Mouse (Mus musculus): ENCODE data around the gene Lypd4. TPM values are rescaled to one million over a fixed set of nuclear protein-coding genes. Genes with fewer than 3 reads are reported as not detected.
A peak's percentile ranks its signal among the peaks of the same experiment; 100 is the strongest.

Lypd4 gene
- not detected in 2 replicates for polyA plus RNA-seq (2015; fragmentation: Nextera tagmentation; extraction: Ambion mirVana)

- no peak within 1 kb of the TSS for H3K4me3 ChIP-seq (ENCODE audit: low read depth, low read length)
- 54% methylated on average over 41 of the region's 41 CpGs for WGBS (ENCODE audit: insufficient replicate concordance)
- H3K4me2 ChIP-seq (ENCODE audit: low read depth, low read length) = no peak within 1 kb of the TSS
- no peaks in the 10 kb centered on the region for H3K9me3 ChIP-seq (replicated peaks; ENCODE audit: control insufficient read depth, low read length)
- H3K27me3 ChIP-seq (ENCODE audit: control insufficient read depth, insufficient read depth, low read depth, low read length) = peaks cover 15% of the 10 kb centered on the region
- no peak for ATAC-seq (ENCODE audit: low read depth)
- H3K4me1 ChIP-seq (ENCODE audit: control insufficient read depth, low read depth, low read length) = no peaks in the 10 kb centered on the region
- no peak within 1 kb of the TSS for H3K9ac ChIP-seq (ENCODE audit: low read depth, low read length)
- no peaks in the 10 kb centered on the region for H3K36me3 ChIP-seq (ENCODE audit: control insufficient read depth, insufficient read depth)
- H3K27ac ChIP-seq (ENCODE audit: low read length) = no peak within 1 kb of the TSS
Measured at GRCm38 (mm10) chr7:24869532-24870165, at the start of gene Lypd4, which contains the start of gene Dmrtc2. TSS of gene Lypd4 (minus strand) at chr7:24869941. TSS of gene Dmrtc2 (plus strand) at chr7:24870057.

DNA sequence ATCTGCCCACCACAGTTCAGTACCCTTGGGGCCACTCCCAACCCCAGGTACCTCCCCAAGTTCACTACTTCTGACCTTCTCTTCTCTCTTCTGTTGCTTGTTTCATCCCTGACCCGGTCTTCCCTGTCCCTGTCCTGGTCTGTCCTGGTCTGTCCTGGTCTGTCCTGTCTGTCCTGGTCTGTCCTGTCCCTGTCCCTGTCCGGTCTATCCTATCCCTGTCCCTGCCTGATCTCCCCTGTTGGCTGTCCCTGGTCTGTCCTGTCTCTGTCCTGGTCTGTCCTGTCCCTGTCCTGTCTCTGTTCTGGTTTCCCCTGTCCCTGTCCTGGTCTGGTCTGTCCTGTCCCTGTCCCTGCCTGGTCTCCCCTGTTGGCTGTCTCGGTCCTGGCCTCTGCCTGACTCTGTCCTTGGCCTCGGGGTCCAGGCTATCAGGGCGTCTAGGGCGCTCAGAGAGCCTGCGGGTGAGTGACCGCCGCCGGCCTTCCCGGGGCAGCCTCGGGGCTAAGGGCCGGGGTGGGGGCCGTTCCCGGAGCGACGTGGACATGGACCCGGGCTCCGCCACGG is 49.1 kb upstream of the Lypd4 start:
- Histone ChIP-seq H3K27ac (ENCODE audit: low read length) (no peak overlapping the region), H3K9me3 (replicated peaks; ENCODE audit: control insufficient read depth, low read length) (no peaks in the 10 kb centered on the region), H3K9ac (ENCODE audit: low read depth, low read length) (no peak overlapping the region), H3K36me3 (ENCODE audit: control insufficient read depth, insufficient read depth) (peaks cover 39% of the 10 kb centered on the region), H3K4me1 (ENCODE audit: control insufficient read depth, low read depth, low read length) (no peaks in the 10 kb centered on the region), H3K4me3 (ENCODE audit: low read depth, low read length) (no peak overlapping the region), H3K27me3 (ENCODE audit: control insufficient read depth, insufficient read depth, low read depth, low read length) (no peaks in the 10 kb centered on the region), H3K4me2 (ENCODE audit: low read depth, low read length) (no peak overlapping the region)
- no peak; the same call in 1 of the 2 replicates for ATAC-seq (ENCODE audit: low read depth)
- WGBS (ENCODE audit: insufficient replicate concordance) = 80% methylated on average over 20 of the region's 20 CpGs

GRCm38 (mm10) chr7:24912480-24912879 is 42.7 kb upstream of the Lypd4 start:
- Histone ChIP-seq H3K4me3 (ENCODE audit: low read depth, low read length) (no peak overlapping the region), H3K4me2 (ENCODE audit: low read depth, low read length) (no peak overlapping the region), H3K27ac (ENCODE audit: low read length) (no peak overlapping the region), H3K27me3 (ENCODE audit: control insufficient read depth, insufficient read depth, low read depth, low read length) (no peaks in the 10 kb centered on the region), H3K4me1 (ENCODE audit: control insufficient read depth, low read depth, low read length) (peaks cover under 1% of the 10 kb centered on the region; the same call in 1 of the 2 replicates), H3K9me3 (replicated peaks; ENCODE audit: control insufficient read depth, low read length) (no peaks in the 10 kb centered on the region), H3K9ac (ENCODE audit: low read depth, low read length) (no peak overlapping the region), H3K36me3 (ENCODE audit: control insufficient read depth, insufficient read depth) (peaks cover 22% of the 10 kb centered on the region)
- no peak for ATAC-seq (ENCODE audit: low read depth)
- 85% methylated on average over 14 of the region's 14 CpGs for WGBS (ENCODE audit: insufficient replicate concordance)

DNA sequence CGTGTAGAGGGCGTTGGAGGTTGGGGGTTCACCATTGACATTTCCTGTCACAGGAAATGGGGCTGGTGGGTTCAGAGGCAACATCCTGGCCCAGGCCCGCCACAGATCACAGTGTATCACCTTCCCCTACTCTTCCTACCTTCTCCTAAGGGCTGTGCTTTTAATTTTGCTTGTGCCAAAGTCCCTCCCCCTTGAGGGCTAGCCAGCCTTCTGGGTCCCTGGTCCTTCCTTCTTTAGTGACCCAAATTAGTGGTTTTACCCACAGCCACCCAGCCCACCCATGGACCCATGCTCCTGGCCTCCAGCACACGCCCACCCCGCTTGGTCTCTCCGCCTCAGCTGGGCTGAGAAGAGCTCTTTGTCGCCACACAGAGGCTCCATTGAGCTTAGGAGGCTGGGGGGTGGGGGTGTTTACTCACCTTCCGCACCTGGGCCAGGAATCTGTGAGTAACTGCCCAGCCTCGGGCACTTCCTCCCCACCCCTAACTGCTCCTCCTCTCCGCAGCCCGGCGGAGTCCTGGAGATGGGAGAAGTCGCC is 37.5 kb upstream of the Lypd4 start:
- ATAC-seq (ENCODE audit: low read depth) = no peak
- no peak overlapping the region for H3K27ac ChIP-seq (ENCODE audit: low read length)
- no peaks in the 10 kb centered on the region for H3K9me3 ChIP-seq (replicated peaks; ENCODE audit: control insufficient read depth, low read length)
- peaks cover 6% of the 10 kb centered on the region for H3K36me3 ChIP-seq (ENCODE audit: control insufficient read depth, insufficient read depth)
- H3K4me2 ChIP-seq (ENCODE audit: low read depth, low read length) = peak overlapping the region; percentile 28
- H3K4me1 ChIP-seq (ENCODE audit: control insufficient read depth, low read depth, low read length) = peaks cover 41% of the 10 kb centered on the region
- H3K27me3 ChIP-seq (ENCODE audit: control insufficient read depth, insufficient read depth, low read depth, low read length) = no peaks in the 10 kb centered on the region
- H3K4me3 ChIP-seq (ENCODE audit: low read depth, low read length) = no peak overlapping the region
- no peak overlapping the region for H3K9ac ChIP-seq (ENCODE audit: low read depth, low read length)
- 33% methylated on average over 13 of the region's 13 CpGs for WGBS (ENCODE audit: insufficient replicate concordance)

DNA sequence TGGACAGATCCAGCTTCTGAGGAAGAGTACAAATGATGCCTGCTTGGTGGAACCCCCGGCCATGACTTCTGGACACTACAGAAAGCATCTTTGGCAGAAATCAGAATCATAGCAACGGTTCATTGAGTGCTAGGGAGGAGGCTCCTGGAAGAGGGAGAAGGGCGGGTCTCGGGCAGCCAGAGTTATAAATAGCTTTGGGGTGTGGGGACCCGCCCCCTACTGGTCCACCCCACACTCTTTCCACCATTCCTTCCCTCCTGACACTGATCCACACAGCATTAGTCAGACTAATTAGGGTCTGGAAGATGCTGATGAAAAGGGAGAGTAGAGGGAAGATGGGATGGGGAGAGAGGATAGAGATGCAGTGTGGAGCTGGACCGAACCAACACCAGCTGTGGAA is 36.8 kb upstream of the Lypd4 start:
- no peaks in the 10 kb centered on the region for H3K9me3 ChIP-seq (replicated peaks; ENCODE audit: control insufficient read depth, low read length)
- no peak for ATAC-seq (ENCODE audit: low read depth)
- peaks cover 47% of the 10 kb centered on the region for H3K4me1 ChIP-seq (ENCODE audit: control insufficient read depth, low read depth, low read length)
- H3K4me2 ChIP-seq (ENCODE audit: low read depth, low read length) = 0 out of 2 replicates have a peak overlapping the region, but pooled peaks have one; percentile 28
- no peak overlapping the region for H3K4me3 ChIP-seq (ENCODE audit: low read depth, low read length)
- no peak overlapping the region; the same call in 1 of the 2 replicates for H3K9ac ChIP-seq (ENCODE audit: low read depth, low read length)
- WGBS (ENCODE audit: insufficient replicate concordance) = 16% methylated on average over 6 of the region's 6 CpGs
- H3K27ac ChIP-seq (ENCODE audit: low read length) = 0 out of 2 replicates have a peak overlapping the region, but pooled peaks have one; percentile 16
- no peaks in the 10 kb centered on the region for H3K27me3 ChIP-seq (ENCODE audit: control insufficient read depth, insufficient read depth, low read depth, low read length)
- peaks cover 6% of the 10 kb centered on the region for H3K36me3 ChIP-seq (ENCODE audit: control insufficient read depth, insufficient read depth)

- peaks cover 47% of the 10 kb centered on the region for H3K4me1 ChIP-seq (ENCODE audit: control insufficient read depth, low read depth, low read length)
- H3K9me3 ChIP-seq (replicated peaks; ENCODE audit: control insufficient read depth, low read length) = no peaks in the 10 kb centered on the region
- H3K4me3 ChIP-seq (ENCODE audit: low read depth, low read length) = peak overlapping the region; percentile 77
- peak overlapping the region; percentile 82 for H3K4me2 ChIP-seq (ENCODE audit: low read depth, low read length)
- no peaks in the 10 kb centered on the region for H3K27me3 ChIP-seq (ENCODE audit: control insufficient read depth, insufficient read depth, low read depth, low read length)
- peak overlapping the region; percentile 80 for H3K27ac ChIP-seq (ENCODE audit: low read length)
- 0 out of 2 replicates have a peak, but pooled peaks have one; percentile 17 for ATAC-seq (ENCODE audit: low read depth)
- H3K9ac ChIP-seq (ENCODE audit: low read depth, low read length) = peak overlapping the region; percentile 84
- WGBS (ENCODE audit: insufficient replicate concordance) = 10% methylated on average over 3 of the region's 3 CpGs
- peaks cover 6% of the 10 kb centered on the region for H3K36me3 ChIP-seq (ENCODE audit: control insufficient read depth, insufficient read depth)
Measured at GRCm38 (mm10) chr7:24904936-24905335, 35.2 kb upstream of the Lypd4 start.

DNA sequence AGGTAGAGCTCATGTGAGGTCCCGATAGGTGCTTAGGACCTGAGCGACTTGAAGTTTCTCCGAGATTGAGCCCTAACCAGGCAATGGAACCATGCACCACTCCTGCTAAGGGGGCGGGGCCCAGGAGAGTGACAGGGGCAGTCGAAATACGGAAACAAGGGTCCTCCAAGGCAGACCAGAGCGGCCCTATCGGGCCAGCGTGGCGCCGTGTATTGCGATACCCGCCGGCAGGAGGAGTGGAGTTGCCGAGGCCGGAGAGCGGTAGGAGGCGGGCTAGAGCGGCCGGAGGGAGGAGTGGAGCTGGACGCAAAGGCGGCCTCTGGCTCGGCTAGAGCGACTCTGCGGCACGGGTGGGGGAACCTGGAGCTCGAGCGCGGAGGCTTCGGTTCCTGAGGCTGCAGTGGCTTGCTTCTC is 34.3 kb upstream of the Lypd4 start:
- ATAC-seq (ENCODE audit: low read depth) = peak; percentile 96
- H3K9me3 ChIP-seq (replicated peaks; ENCODE audit: control insufficient read depth, low read length) = no peaks in the 10 kb centered on the region
- H3K36me3 ChIP-seq (ENCODE audit: control insufficient read depth, insufficient read depth) = peaks cover 6% of the 10 kb centered on the region
- peak overlapping the region; percentile 82 for H3K4me2 ChIP-seq (ENCODE audit: low read depth, low read length)
- no peaks in the 10 kb centered on the region for H3K27me3 ChIP-seq (ENCODE audit: control insufficient read depth, insufficient read depth, low read depth, low read length)
- peak overlapping the region; percentile 77 for H3K4me3 ChIP-seq (ENCODE audit: low read depth, low read length)
- peaks cover 47% of the 10 kb centered on the region for H3K4me1 ChIP-seq (ENCODE audit: control insufficient read depth, low read depth, low read length)
- H3K9ac ChIP-seq (ENCODE audit: low read depth, low read length) = peak overlapping the region; percentile 84
- peak overlapping the region; percentile 91 for H3K27ac ChIP-seq (ENCODE audit: low read length)
- under 1% methylated on average over 30 of the region's 30 CpGs for WGBS (ENCODE audit: insufficient replicate concordance)

DNA sequence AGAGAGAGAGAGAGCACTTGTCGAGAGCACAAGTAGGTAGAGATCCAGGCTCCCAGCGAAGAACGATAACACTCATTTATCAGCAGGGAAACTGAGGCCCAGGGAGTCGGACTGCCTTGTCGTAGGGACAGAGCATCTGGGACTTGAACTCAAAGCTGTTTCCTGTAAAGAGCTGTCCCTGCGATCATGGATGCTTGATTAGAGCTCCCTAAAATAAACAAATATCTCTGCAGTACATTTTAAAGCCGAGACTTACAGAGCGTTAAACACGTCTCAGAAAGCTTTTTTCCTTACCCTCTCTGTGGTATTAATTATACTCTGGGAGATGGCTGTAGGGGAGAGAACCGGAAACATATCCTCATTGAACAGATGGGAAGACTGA is 33.7 kb upstream of the Lypd4 start:
- Histone ChIP-seq H3K9ac (ENCODE audit: low read depth, low read length) (peak overlapping the region; percentile 74), H3K27me3 (ENCODE audit: control insufficient read depth, insufficient read depth, low read depth, low read length) (no peaks in the 10 kb centered on the region), H3K4me3 (ENCODE audit: low read depth, low read length) (peak overlapping the region; percentile 77), H3K9me3 (replicated peaks; ENCODE audit: control insufficient read depth, low read length) (no peaks in the 10 kb centered on the region), H3K27ac (ENCODE audit: low read length) (peak overlapping the region; percentile 91), H3K4me1 (ENCODE audit: control insufficient read depth, low read depth, low read length) (peaks cover 47% of the 10 kb centered on the region), H3K4me2 (ENCODE audit: low read depth, low read length) (peak overlapping the region; percentile 82), H3K36me3 (ENCODE audit: control insufficient read depth, insufficient read depth) (peaks cover 6% of the 10 kb centered on the region)
- 7% methylated on average over 10 of the region's 10 CpGs for WGBS (ENCODE audit: insufficient replicate concordance)
- ATAC-seq (ENCODE audit: low read depth) = no peak

All from liver, embryonic 16.5 days (tissue).